Mouse (Mus musculus) stomach, postnatal 0 days (tissue): ENCODE measurements at regions not wholly inside any gene's neighbourhood (a gene's known extent, or its start where the extent isn't known, plus 50 kb on each side); places are given as distances from the start of the nearest gene placed in this dataset.

Experiments
- CTCF ChIP-seq: IDR thresholded peaks from 2 replicates; pipeline ENCODE4 v1.5.1; 2016; ENCODE audit warnings: antibody characterized with exemption, low read depth, mild to moderate bottlenecking, moderate library complexity
- EP300 ChIP-seq: optimal IDR thresholded peaks from 2 replicates; pipeline ENCODE3; 2016; ENCODE audit warnings: antibody characterized with exemption

DNA sequence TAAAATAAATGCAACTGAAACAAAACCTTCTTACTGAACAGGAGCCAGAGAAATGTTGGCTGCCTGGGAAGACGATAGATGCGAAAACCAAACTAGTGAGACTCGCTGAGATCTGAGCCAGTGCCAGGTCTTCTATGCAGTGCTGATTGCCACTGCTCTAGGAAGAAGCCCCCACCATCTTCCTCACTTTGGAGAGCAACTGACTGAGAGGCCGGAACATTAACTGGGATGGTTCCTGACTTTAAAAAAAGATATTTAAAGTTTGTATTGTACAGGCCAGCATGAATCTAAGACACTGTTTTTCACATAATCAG, 585.9 kb upstream of the Clint1 start:
- TF ChIP-seq EP300 (no peak), CTCF (no peak)
